Mouse (Mus musculus): ENCODE data around the gene Cntnap5c. TPM values are rescaled to one million over a fixed set of nuclear protein-coding genes. Genes with fewer than 3 reads are reported as not detected.
"Not testable (repeated sequence)": the region's sequence is repeated elsewhere in the genome, so short reads cannot be mapped to it uniquely, and the experiment has no call there.

The Cntnap5c gene
- not detected for total RNA-seq (2022)

- no peak for DNase-seq (ENCODE audit: low spot score)
These were observed at the start of gene Cntnap5c for GRCm38 (mm10) chr17:57768622-57769610. Gene Cntnap5c, plus strand, starts transcription at chr17:57769570.

GRCm38 (mm10) chr17:57742119-57742518, 27.3 kb upstream of the Cntnap5c start, which contains the start of gene Gm21834:
Gene Gm21834, minus strand, starts transcription at chr17:57742219.
- no peak for DNase-seq (ENCODE audit: low spot score)

GRCm38 (mm10) chr17:57758033-57758432, 11.3 kb upstream of the Cntnap5c start:
- DNase-seq (ENCODE audit: low spot score) = no peak

GRCm38 (mm10) chr17:57767306-57767705, 2.1 kb upstream of the Cntnap5c start:
- DNase-seq (ENCODE audit: low spot score) = no peak

- DNase-seq (ENCODE audit: low spot score) = no peak
These were observed 1.5 kb downstream of the Cntnap5c start for GRCm38 (mm10) chr17:57770904-57771303.

GRCm38 (mm10) chr17:57788161-57788799, 18.9 kb downstream of the Cntnap5c start:
- no peak for DNase-seq (ENCODE audit: low spot score)

GRCm38 (mm10) chr17:57795408-57795807, 26.0 kb downstream of the Cntnap5c start:
- DNase-seq (ENCODE audit: low spot score) = no peak

GRCm38 (mm10) chr17:57796668-57797311, 27.4 kb downstream of the Cntnap5c start:
- DNase-seq (ENCODE audit: low spot score) = no peak

GRCm38 (mm10) chr17:57799414-57799985, 30.1 kb downstream of the Cntnap5c start:
- no peak for DNase-seq (ENCODE audit: low spot score)

GRCm38 (mm10) chr17:57801180-57801579, 31.8 kb downstream of the Cntnap5c start:
- DNase-seq (ENCODE audit: low spot score) = no peak

GRCm38 (mm10) chr17:57837090-57837971, 68.0 kb downstream of the Cntnap5c start:
- DNase-seq (ENCODE audit: low spot score) = no peak

GRCm38 (mm10) chr17:57855811-57856210, 86.4 kb downstream of the Cntnap5c start:
- not testable (repeated sequence) for DNase-seq (ENCODE audit: low spot score)

- no peak for DNase-seq (ENCODE audit: low spot score)
These were observed 96.6 kb downstream of the Cntnap5c start for GRCm38 (mm10) chr17:57865996-57866395.

- DNase-seq (ENCODE audit: low spot score) = no peak
These were observed 118.5 kb downstream of the Cntnap5c start for GRCm38 (mm10) chr17:57887742-57888389.

- DNase-seq (ENCODE audit: low spot score) = no peak
These were observed 142.5 kb downstream of the Cntnap5c start for GRCm38 (mm10) chr17:57911770-57912293.

GRCm38 (mm10) chr17:57984230-57984629, 214.9 kb downstream of the Cntnap5c start:
- no peak for DNase-seq (ENCODE audit: low spot score)

- DNase-seq (ENCODE audit: low spot score) = no peak
These were observed 219.1 kb downstream of the Cntnap5c start for GRCm38 (mm10) chr17:57988420-57988819.

- no peak for DNase-seq (ENCODE audit: low spot score)
These were observed 227.1 kb downstream of the Cntnap5c start for GRCm38 (mm10) chr17:57996461-57996860.

- DNase-seq (ENCODE audit: low spot score) = no peak
These were observed 229.7 kb downstream of the Cntnap5c start for GRCm38 (mm10) chr17:57999080-57999479.

GRCm38 (mm10) chr17:58002845-58003244, 233.5 kb downstream of the Cntnap5c start:
- no peak for DNase-seq (ENCODE audit: low spot score)
